Mouse (Mus musculus): Measurements from ENCODE around the gene Scrn1.

DNA sequence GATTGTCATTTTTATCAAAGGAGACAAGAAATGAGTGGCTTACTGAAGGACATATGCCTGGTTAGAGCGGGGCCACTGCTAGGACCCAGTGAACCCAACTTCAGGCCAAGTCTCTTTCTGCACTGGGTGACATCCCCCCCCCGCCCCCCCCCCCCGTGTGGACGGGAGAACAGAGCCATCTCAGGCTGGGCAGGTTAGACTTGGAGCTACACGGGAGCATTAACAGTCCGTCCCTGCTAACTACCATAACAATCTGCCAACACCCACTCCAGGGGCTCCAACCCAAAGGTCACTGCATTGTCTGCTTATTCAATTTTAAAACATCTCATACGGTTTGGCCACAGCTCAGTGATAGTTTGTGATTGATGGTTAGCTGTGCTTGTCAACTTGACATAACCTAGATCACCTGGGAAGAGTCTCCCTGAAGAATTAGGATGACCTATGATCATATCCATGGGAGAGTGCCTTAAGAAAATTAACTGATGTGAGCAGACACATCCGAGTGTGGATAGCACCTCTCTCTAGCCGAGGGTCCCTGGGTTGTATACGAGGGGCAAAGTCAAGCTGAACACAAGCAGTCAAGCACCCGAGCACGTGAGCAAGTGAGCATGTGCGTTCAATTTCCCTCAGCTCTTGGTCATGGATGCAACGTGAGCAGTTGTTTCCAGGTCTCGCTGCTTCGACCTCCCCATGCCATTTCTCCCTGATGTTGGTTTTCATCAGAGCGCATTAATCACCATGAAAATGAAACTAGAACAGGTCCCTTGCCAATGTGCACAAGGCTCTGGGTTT is 4.1 kb downstream of the Scrn1 start:
- no peak for TF ChIP-seq POLR2A (IDR thresholded peaks at IDR 0.05; ENCODE audit: insufficient read depth, low read depth, low read length)
- no peak for TF ChIP-seq CTCF (IDR thresholded peaks at IDR 0.05)
